Mouse (Mus musculus): ENCODE measurements at regions not wholly inside any gene's neighbourhood (a gene's known extent, or its start where the extent isn't known, plus 50 kb on each side); places are given as distances from the start of the nearest gene placed in this dataset.
A peak's percentile ranks its signal among the peaks of the same experiment; 100 is the strongest.

DNA sequence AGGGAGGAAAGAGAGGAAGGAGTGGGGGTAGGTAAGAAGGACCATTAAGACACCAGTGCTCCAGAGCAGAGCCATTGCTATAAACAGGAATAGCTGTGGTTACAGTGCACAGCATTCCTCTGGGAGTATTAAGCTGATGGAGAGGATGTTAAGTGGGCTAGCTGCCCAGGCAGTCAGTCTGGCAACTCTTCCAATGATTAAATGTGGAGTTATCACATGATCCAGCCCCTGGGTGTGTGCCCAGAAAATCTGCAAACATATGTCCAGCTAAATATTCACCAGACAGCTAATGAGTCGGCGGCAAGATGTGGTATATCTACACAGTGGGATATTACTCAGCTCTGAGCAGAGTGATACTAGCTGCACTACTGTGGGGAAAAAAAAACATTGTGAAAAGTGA is 229.7 kb downstream of the Ankrd50 start:
- no peak for ATAC-seq

- no peak for ATAC-seq
These were observed 233.1 kb downstream of the Ankrd50 start for GRCm38 (mm10) chr3:38251592-38251991.

GRCm38 (mm10) chr3:38250552-38250951 is 234.1 kb downstream of the Ankrd50 start:
- no peak for ATAC-seq

GRCm38 (mm10) chr3:38248941-38249340 is 235.7 kb downstream of the Ankrd50 start:
- no peak for ATAC-seq

DNA sequence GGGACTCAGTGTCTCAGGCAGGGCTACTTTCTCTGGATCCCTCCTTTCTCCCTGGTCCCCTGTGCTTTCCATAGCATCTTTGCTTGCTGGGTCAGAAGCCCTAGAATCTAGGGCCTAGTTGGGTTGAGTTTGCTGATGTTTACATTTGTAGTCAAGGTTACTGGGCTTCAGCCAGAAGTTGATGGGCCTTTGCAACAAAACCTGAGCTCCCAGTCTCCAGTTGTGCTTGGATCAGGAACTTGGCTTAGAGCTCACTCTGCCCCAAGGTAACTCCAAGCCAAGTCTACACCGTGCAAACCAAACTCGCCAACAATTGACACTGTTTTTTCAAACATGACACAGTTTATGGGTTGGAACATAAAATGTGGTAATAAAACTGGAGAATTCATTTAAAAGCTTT is 238.2 kb downstream of the Ankrd50 start:
- ATAC-seq: no peak

DNA sequence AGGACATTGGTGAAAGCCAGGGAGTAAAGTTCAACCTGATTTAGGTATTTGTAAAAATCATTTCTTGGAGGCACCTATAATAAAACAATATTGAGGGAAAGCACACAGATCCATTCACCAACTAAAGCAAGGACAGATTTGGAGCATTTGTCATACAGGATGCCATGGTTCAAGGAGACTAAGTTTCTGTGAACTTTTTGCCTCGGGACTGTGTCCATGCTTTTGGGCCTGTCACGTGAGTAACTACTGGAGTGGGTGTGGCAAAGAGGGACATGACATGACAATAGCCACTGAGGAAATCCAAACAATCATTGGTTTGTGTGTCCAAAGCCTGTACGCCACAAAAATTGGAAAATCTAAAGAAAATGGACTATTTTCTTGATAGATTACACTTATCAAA is 241.4 kb downstream of the Ankrd50 start:
- ATAC-seq: no peak

DNA sequence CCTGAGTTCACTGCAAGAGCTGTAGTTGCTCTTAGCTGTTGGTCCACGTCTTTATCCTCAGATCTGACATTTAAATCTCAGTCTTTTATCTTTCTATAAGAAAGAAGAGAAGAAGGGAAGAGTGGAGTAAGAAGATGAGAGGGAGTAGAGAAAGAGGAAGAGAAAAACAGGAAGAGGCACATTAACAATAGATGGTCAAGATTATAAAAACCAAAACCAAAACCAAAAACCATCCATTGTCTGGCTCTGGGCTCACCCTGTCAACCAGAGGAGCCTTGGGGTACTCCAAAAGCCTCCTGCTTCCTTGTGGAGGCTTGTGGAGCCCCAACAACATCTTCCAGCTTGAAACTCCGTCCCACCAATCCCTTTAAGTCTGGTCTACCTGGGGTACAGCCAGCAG is 247.0 kb downstream of the Ankrd50 start:
- ATAC-seq: no peak

GRCm38 (mm10) chr3:38235736-38236083 is 248.9 kb downstream of the Ankrd50 start:
- no peak for ATAC-seq

DNA sequence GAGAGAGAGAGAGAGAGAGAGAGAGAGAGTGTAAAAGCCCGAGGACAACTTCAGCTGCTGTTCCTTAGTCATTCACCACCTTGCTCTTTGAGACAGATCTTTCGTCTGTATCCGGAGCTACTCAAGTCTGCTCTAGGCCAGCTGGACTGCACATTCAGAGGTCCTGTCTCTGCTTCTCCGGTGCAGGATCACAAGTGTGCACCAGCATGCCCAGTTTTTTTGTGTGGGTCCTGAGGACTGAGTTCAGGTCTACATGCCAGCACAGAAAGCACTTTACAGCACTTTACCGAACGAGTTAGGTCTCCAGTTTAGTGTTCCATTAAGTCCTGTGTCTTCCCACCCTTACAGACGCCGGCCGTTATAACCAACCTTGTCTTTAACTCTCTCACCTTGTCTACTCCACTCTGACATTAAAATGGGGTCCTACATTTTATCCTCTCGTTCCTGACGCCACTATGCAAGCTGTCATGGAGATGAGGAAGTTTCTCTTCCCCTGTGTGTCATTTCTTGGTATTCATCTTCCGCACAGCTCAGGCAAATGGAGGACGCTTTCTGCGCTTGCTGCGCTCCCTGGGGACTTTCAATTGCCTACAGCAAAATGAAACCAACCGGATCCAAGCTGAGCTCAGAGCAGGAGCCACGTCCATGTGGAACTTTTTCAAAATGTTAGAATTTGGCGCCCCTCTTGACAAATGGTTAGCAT is 249.5 kb downstream of the Ankrd50 start:
- ATAC-seq: no peak

DNA sequence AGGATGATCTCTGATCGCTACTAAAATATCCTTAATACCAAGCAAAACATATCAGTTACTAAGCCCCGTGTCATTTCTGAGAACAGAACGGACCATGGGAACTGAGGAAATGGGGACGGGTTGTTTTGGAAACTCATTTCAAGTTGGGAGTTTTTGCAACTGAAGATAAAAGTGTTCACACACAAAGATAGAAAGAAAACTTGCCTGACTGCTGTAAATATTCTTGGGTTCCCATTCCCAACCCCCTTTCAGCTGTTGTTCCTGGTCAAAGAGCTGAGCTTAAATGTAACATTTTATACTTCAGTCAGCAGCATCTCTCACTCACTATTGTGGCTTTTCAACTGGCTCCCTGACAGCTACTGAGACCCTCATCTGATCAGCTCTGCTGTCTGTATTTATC is 250.1 kb downstream of the Ankrd50 start:
- no peak for ATAC-seq

DNA sequence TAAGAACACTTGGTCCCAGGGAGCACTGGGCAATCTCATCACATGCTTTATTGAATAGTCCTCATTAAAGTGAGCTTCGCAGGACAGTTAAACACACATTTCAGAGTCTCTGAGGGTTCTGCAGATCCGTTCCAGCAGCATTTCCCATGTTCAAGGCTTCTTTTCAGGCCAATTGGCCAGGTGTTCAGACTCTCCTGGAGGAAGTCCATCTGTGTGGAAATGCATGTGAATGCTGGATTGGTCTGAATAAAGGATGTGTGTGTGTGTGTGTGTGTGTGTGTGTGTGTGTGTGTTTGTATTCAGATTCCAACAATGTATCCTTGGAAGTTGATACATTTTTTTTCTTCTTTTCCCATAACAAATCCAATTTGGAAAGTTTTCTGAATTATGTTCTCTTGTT is 250.6 kb downstream of the Ankrd50 start:
- ATAC-seq: no peak

- no peak for ATAC-seq
These were observed 251.6 kb downstream of the Ankrd50 start for GRCm38 (mm10) chr3:38233091-38233490.

DNA sequence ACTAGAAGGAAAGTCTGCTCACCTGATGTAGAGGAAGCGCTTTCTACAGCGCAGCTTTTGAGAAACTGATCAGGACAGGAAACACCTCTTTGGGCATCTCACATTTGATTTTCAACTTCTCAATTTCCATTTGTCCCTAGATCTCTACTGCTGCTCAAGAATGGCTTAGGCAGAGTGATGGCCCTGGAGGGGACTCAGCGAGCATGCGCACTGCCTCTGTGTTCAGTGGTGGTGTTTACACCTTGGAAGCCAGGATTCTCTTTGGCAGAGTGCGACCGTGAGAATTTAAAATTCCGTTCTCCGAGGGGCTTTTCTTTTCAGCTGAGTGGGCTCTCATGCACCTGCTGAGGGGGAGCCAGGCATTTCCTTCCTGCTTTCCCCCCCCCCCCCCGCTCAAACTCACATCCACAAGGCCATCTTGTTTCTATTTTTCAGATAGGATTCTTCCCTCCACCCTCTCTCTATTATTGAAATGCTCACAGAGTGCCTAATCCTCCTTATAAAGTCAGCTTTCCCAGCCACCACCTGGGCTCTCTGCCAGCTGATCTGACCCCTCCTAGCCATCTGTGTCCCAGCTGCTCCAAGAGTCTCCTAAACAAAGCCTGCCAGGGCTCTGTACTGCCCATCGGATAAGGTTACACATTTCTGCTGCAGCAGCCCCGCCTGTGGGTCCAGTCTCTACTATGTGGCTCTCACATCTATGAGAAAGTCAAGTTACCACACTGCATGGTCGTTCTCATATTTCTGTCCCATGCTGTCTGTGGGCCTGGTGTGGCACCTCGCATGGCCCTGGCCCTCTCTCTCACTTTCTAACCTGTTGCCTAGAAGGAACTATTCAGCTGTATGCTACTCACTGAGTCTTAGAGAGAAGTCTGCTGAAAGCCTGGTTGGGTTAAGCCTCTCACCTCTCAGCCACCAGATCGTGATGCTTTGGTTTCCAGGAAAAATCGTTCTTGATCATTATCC is 252.2 kb downstream of the Ankrd50 start:
- ATAC-seq: no peak

GRCm38 (mm10) chr3:38231506-38231905 is 253.1 kb downstream of the Ankrd50 start:
- ATAC-seq: no peak

- ATAC-seq: no peak
These were observed 253.8 kb downstream of the Ankrd50 start for GRCm38 (mm10) chr3:38230796-38231195.

DNA sequence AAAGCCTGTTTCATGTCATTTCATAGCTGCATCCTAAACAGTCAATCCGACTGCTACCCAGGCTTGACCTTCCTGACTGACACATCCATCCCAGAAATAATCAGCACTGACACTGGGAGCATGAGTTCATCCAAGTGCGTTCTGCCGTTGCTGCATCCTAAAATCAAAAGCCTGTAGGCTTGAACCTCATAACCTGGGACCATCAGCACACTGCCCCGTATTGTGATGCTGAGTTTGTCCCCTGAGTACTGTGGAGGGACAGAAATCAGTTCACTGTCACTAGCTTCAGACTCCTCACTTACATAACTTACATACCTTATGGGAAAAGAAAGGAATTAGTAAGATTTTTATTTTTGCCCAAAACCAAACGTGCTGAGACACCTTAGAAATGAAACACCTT is 255.0 kb downstream of the Ankrd50 start:
- no peak for ATAC-seq

- no peak for ATAC-seq
These were observed 255.6 kb downstream of the Ankrd50 start for GRCm38 (mm10) chr3:38229051-38229450.

- ATAC-seq: peak; percentile 63
These were observed 257.0 kb downstream of the Ankrd50 start for GRCm38 (mm10) chr3:38227596-38227995.

- no peak for ATAC-seq
These were observed 257.5 kb downstream of the Ankrd50 start for GRCm38 (mm10) chr3:38227121-38227520.

- ATAC-seq: no peak
These were observed 258.5 kb downstream of the Ankrd50 start for GRCm38 (mm10) chr3:38226147-38226546.

GRCm38 (mm10) chr3:38221834-38222215 is 262.8 kb downstream of the Ankrd50 start:
- ATAC-seq: no peak

DNA sequence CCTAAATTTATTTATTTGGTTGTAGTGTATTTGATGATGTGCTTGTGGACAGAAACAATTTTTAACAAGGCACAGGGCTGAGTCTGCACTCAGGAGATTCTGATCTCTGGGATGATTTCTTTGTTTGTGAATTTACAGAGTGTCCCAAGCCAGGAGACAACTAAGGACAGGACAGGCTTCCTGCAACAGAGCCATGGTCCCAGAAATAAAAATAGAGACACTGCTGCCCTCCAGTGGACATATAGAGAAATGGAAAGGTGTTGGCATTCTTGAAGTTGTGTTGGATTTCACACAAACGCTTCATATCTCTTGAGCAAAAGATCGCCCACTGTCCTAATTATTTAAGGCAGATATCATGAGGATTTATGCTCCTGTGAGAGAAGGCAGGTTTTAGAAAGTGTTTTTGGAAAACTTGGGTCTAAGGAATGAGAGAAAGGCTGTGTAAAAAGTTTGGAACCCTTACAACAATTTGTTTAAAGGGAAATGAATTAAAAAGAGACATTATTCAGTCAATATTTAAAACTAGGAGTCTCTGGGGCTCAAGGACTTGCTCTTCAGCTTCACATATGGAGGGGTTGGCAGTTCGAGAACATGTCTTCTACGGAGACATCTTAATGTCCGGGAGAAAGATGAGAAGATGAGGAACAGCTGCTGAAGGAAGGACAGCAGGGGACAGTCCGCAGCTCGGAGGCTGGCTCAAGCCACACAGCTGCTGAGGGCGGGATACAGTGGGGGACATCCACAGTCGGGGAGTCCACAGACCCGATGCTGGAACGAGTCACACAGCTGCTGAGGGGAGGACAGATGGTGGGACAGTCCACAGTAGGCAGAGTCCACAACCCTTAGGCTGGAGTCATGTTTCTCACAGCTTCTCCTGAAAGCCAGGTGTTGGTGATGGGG is 263.5 kb downstream of the Ankrd50 start:
- peak; percentile 79 for ATAC-seq

DNA sequence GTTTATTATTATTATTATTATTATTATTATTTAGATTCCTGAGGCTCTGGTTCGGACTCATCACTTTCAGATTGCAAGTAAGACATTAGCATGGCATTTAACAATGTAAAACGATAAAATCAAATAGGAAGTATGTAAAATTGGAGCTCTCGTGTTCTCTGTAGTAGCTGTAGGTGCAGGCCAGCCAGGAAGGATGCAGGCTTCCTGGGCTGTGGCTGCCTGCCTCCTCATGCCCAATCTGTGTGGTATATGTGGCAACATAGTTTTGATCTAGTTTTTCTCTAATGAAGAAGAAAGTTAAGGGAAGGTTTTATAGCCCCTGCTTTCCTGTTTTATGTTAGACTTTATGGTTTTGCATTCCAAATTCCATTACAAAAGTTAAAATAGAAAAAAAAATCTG is 275.6 kb downstream of the Ankrd50 start:
- ATAC-seq: no peak
